Mouse (Mus musculus) cerebellum, adult 2 months (tissue): ENCODE measurements around the gene Ttbk2. TPM values are rescaled to one million over a fixed set of nuclear protein-coding genes. Genes with fewer than 3 reads are reported as not detected.
A peak's percentile ranks its signal among the peaks of the same experiment; 100 is the strongest.

ENCODE experiments used
- DNase-seq, 2 experiments: peaks; one replicate each; pipeline ENCODE4 v3.0.0; 2021
- H3K27ac ChIP-seq: fragments of 200-500 bp; 2 replicates; pipeline ENCODE4 v1.5.1; 2012; ENCODE audit warnings: low read length, control low read depth, inconsistent platforms; ENCODE audit not compliant: insufficient read depth
- H3K27me3 ChIP-seq: fragments of 200-500 bp; 2 replicates; pipeline ENCODE4 v1.6.1; 2012; ENCODE audit warnings: inconsistent platforms, mild to moderate bottlenecking, low read length, moderate library complexity; ENCODE audit not compliant: control insufficient read depth, insufficient read depth
- H3K4me1 ChIP-seq: fragments of 200-500 bp; 2 replicates; pipeline ENCODE4 v1.6.1; 2011; ENCODE audit warnings: low read length; ENCODE audit not compliant: control insufficient read depth, insufficient read depth
- H3K4me3 ChIP-seq: fragments of 200-500 bp; replicated peaks from 2 replicates; pipeline ENCODE3; 2011; ENCODE audit warnings: mild to moderate bottlenecking, low read depth, low read length, control low read depth; ENCODE audit not compliant: insufficient read depth
- CTCF ChIP-seq: fragments of 200-500 bp; IDR thresholded peaks from 2 replicates; pipeline ENCODE4 v1.5.1; 2011; ENCODE audit warnings: low read depth, mild to moderate bottlenecking, control low read depth, low read length, moderate library complexity, borderline replicate concordance; ENCODE audit not compliant: insufficient read depth
- POLR2A ChIP-seq: fragments of 200-500 bp; IDR thresholded peaks from 2 replicates; pipeline ENCODE4 v1.6.1; 2011; ENCODE audit warnings: low read length, control low read depth, borderline replicate concordance; ENCODE audit not compliant: insufficient read depth
- WGBS: fragments of 180-500 bp; shearing (Covaris S2); methylation state at CpG from one replicate; pipeline ENCODE4 v1.1.7; 2018; 5-methylcytosine and 5-hydroxymethylcytosine counted together
- polyA plus RNA-seq: library from polyadenylated mRNA; depleted of rRNA; stranded (reverse); fragments of >200 nt; gene quantifications from 2 replicates; pipeline ENCODE4 v1.2.3, GENCODE M21; 2012

Ttbk2 gene
- polyA plus RNA-seq, 1 experiment: 32.5 TPM

GRCm38 (mm10) chr2:120835167-120835566 lies 15.2 kb downstream of the Ttbk2 start:
- no peaks in the 10 kb centered on the region for H3K4me1 ChIP-seq
- H3K27ac ChIP-seq: no peak overlapping the region
- WGBS: 88% methylated on average over 4 of the region's 4 CpGs
- no peaks in the 10 kb centered on the region for H3K27me3 ChIP-seq
- H3K4me3 ChIP-seq: no peak overlapping the region
- TF ChIP-seq CTCF (no peak), POLR2A (no peak)
- DNase-seq: no peak

- H3K27me3 ChIP-seq: no peaks in the 10 kb centered on the region
- no peaks in the 10 kb centered on the region for H3K4me1 ChIP-seq
- H3K4me3 ChIP-seq: no peak overlapping the region
- WGBS: 19% methylated on average over 1 of the region's 1 CpGs
- H3K27ac ChIP-seq: no peak overlapping the region
- TF ChIP-seq POLR2A: no peak
- no peak for TF ChIP-seq CTCF
- DNase-seq: no peak
These were observed 23.3 kb downstream of the Ttbk2 start for GRCm38 (mm10) chr2:120826936-120827638.

- H3K27me3 ChIP-seq: no peaks in the 10 kb centered on the region
- no peak for DNase-seq
- H3K27ac ChIP-seq: no peak overlapping the region
- TF ChIP-seq POLR2A: no peak
- TF ChIP-seq CTCF: no peak
- no peaks in the 10 kb centered on the region for H3K4me1 ChIP-seq
- 57% methylated on average over 2 of the region's 2 CpGs for WGBS
- no peak overlapping the region for H3K4me3 ChIP-seq
These were observed 80.0 kb downstream of the Ttbk2 start for GRCm38 (mm10) chr2:120770265-120770935.

GRCm38 (mm10) chr2:120761922-120762321 lies 88.5 kb downstream of the Ttbk2 start:
- DNase-seq: no peak
- TF ChIP-seq CTCF (no peak), POLR2A (no peak)
- Histone ChIP-seq H3K4me1 (no peaks in the 10 kb centered on the region), H3K27me3 (no peaks in the 10 kb centered on the region), H3K4me3 (no peak overlapping the region), H3K27ac (no peak overlapping the region)

- TF ChIP-seq CTCF (no peak), POLR2A (no peak)
- WGBS: 96% methylated on average over 2 of the region's 2 CpGs
- DNase-seq: no peak
- no peaks in the 10 kb centered on the region for H3K27me3 ChIP-seq
- H3K4me1 ChIP-seq: peaks cover 4% of the 10 kb centered on the region; the same call in 1 of the 2 replicates
- no peak overlapping the region for H3K27ac ChIP-seq
- H3K4me3 ChIP-seq: no peak overlapping the region
These were observed 102.4 kb downstream of the Ttbk2 start for GRCm38 (mm10) chr2:120748041-120748440.

GRCm38 (mm10) chr2:120745496-120745895 lies 104.9 kb downstream of the Ttbk2 start:
- Histone ChIP-seq H3K27me3 (no peaks in the 10 kb centered on the region), H3K4me1 (peaks cover 4% of the 10 kb centered on the region; the same call in 1 of the 2 replicates), H3K4me3 (no peak overlapping the region), H3K27ac (peak overlapping the region; percentile 6; the same call in 1 of the 2 replicates)
- peak in 1 of 2 experiments; percentile 67 for DNase-seq
- 77% methylated on average over 1 of the region's 1 CpGs for WGBS
- no peak for TF ChIP-seq CTCF
- TF ChIP-seq POLR2A: no peak

- peaks cover 3% of the 10 kb centered on the region; the same call in 1 of the 2 replicates for H3K4me1 ChIP-seq
These were observed 118.4 kb downstream of the Ttbk2 start for GRCm38 (mm10) chr2:120731877-120732530.

More at GRCm38 (mm10) chr2:120731877-120732530, 118.4 kb downstream of the Ttbk2 start:
- Histone ChIP-seq H3K4me3 (peak overlapping the region; percentile 72), H3K27ac (0 out of 2 replicates have a peak overlapping the region, but pooled peaks have one; percentile 55), H3K27me3 (no peaks in the 10 kb centered on the region)
- no peak for DNase-seq
- 44% methylated on average over 7 of the region's 7 CpGs for WGBS
- no peak for TF ChIP-seq CTCF
- TF ChIP-seq POLR2A: no peak
